Mouse (Mus musculus) natural killer cell, adult 2 months (primary cell): Measurements from ENCODE around the gene Vps13d.

ENCODE experiments used
- DNase-seq, 2 experiments: peaks; one replicate each; pipeline ENCODE4 v3.0.0; 2022; ENCODE audit warnings: low spot score in 2 of 2

The Vps13d gene

DNA sequence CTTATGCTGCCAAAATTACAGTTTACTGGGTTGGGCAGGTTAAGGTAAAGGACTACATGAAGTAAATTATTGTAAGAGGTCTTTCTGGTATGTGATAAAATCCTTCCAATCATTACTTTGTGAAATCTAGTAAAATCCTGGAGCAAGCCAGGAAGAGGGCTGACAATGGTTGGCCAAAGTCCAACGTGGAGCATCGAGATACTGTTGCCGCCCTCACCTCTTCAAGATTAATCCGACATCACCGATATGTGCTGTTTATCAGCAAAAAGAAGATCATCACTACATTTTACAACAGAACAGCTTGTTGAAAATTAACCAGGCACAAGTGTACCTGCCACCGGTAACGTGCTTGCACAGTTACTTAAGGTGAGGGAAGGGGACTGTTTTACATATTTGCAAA, 184.9 kb downstream of the Vps13d start:
- DNase-seq: no peak

DNA sequence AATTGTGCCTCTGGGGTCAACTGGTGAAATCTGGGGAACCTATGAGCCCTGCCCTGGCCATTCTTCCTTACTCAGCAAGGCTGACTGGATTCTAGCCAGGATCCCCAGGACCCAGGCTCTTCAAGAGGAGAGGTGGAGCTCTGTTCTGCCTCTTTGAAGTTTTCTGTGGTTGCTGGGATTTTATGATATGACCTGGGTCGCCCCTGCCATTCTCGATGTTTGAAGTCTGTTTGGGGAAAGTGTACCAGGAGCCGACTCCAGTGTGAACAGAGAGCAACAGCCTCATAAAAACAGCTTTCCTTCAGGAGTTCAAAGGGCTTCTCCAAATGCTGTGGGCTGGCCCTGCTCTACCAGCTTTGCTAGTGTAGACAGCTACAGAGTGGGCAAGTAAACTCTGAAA, 185.4 kb downstream of the Vps13d start:
- no peak for DNase-seq

DNA sequence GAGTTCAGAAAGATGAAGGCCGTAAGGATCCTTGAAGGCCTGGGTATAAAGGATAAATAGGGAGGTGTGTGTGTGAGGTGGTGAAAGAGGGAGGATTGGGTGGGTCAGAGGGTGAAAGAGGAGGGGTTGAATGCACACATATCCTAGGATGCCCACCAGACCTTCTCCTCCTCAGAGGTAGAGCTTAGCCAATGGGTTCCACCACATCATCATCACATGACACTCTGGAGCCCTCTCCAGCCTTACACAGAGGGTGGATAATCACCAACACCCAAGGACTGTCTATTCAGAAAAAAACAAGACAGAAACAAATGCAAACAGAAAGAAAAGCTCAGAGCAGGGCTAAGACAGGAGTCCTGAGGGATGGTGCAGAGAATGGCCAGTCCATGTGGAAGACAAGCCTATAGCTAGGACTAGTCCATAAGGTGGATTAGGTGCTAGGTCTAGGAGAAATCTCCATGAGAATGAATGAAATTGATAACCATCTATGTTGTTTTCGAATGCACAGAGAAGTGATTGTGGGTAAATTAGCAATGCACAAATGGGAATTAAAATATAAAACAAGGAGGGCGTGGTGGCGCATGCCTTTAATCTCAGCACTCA, 188.8 kb downstream of the Vps13d start:
- no peak for DNase-seq

DNA sequence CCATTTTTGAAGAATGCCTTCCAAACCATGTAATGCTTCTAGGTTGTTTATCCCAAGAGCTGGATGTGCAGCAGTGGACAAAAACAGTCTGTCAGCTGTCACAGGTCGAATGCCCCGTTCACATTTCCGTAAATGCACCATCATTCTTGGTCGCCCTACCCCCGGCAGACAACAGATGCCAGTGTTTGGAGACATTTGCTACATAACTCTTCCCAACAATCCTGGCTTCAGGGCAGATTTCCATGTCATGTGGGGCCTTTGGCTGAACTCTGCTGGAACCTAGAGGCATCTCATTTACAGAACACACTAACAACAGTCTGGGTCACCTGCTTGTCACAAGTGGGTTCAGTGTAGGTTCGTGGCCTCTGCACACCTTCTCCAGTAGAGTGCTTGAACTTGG, 190.6 kb downstream of the Vps13d start:
- DNase-seq: no peak

DNA sequence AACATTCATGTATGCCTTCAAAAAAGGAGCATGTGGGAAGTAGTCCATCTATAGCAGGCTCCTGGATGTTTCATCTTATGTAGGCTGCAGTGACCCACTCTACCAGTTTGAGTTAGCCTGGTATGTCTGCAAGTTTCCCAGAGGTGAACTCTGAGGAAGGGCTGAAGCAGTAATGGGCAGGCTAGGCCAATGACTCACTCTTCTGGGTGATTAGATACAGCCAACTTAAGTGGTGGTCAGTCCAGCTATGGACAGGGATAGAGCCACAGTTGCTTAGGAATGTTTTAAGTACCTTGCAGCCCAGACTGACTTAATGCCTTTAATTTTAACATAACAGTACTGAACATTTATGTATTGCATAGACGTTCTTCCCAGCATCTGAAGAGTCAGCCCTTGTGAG, 192.1 kb downstream of the Vps13d start:
- no peak for DNase-seq

DNA sequence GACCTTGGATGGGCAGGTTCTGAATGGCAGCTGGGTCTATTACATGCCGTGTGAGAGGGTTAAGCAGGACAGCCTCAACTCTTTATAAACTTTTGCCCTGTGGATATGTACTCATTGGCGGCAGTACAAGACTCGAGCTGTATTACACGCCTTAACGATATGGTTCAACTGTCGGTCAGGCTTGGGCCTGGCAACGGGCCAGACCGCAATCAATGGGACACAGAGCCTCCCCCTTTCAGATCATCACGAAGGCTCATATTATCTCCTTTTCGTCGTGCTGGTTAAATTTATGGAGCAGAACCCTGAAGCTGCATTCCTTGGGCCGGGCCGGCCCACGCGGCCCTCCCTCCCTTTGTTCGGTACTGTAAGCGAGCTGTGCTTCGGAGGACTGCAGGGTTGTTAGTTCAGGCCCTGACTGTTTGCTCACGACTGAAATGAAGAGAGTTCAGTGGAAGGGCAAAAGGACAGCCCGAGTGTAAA, 194.9 kb downstream of the Vps13d start:
- DNase-seq: no peak

DNA sequence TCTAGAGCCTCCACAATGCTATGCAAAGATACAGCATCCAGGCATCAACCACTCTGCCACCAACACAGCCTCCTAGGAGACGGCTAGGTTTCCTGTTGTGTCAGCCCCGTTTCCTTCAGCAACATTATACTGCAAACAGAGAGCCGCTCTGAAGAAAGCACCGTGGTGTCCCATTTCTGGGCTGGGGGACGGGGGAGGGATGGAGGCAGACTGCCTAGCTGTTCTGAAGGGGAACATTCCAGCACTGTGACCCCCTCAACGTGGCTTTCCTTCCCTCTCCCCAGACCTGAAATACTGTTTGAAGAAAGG, 195.3 kb downstream of the Vps13d start:
- no peak for DNase-seq

DNA sequence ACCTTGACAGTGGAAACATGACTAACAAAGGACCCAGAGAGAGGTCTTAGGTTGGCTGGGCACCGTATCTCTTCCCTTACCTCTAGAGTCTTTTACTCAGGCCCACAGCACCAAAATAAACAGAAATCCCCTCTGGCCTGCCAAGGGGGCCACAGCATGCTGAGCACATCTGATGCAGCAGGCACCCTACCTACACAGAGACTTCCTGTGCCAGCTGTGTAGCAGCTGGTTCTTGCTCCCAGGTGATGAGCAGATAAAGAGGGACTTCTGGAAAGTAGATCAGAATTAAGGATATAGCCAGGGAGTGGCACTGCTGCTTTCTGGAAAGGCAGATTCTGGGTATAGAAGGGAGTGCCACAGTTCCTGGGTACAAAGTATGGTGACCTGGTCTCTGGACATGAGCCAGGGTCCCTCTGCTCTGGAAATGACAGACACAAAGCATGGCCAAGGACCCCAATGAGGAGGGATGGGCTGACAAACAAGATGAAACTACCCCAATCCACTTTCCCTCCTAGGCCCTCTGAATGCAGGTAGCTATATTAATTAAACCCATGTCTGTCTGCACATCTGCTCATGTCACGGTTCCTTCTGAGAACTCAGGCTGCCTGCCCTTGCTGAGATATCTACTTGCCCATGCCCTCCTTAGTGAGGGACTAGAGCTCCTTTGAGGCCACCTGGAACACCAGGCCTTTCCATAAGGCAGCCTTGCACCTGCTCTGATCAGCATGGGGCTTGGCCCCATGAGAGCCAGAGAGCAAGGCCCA, 195.8 kb downstream of the Vps13d start:
- no peak for DNase-seq

DNA sequence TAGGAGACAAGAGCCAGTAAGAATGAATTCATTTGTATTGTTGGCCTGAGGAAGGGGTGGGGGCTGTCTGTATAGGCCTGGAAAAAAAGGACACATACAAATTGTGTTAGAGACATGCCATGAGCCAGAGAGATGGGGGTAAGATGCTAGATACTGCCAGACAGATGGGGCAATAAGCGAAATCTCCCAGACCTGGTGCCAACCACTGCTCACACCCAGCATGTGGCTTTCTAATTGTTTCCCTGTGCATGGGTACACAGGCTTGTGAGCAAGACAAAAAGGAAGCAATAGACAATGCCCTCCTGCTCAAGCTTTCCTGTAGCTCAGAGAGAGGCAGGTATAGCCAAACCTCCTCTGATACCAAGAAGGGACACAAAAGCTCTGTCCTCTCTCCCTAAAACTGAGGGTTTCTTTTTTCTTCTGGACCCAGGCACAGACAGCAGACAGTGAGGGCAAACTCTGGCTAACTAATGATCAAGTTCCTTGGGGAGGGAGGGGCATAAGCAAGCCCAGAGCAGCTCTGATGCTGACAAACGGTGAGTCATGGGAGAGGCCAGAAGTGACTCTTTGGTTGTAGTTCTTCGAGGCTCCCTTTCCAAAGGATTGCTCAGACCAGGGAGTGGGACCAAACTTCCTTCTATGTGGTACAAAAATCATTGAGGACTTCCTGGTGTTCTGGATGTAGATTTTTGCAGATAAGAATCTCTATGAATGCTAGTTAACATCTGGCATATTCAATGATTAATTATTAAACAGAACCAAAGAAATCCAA, 196.7 kb downstream of the Vps13d start:
- DNase-seq: peak in 1 of 2 experiments; percentile 39

DNA sequence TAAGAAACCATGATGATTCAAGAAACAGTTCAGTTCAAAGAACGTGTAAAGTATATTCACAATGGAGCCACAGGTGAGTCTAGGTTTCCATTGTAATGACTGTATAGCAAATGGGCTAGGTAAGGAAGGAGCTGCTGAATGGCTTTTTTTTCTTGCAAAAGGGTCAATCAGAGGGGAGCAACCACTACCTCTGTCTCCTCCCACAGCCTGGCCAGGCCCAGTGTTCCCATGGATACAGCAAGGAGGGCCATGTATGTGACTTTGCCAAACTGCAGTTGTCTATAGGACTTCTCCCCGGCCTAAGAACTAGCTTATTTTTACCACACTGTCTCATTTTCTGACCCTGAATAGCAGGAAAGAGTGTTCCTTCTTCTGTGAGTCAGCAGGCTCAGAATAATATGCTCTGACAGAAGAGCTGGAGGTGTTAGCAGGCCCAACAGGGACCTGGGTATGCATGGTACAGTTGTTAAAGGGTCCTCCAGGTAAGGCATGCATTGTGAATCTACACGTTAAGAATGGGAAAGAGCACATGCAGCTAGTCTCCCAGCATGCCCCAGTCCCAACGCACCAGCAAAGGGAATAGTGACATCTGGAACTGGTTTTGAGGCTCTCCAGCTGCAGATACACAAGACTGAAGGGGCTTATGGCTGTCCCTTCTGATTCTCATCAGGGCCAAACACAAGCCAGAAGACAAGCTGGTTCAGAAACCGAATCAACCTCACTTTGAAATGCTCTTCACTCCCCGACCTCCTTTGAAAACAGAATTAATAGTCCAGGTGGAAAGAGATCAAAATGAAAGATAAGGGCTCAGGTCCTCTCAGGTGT, 197.6 kb downstream of the Vps13d start:
- DNase-seq: no peak

DNA sequence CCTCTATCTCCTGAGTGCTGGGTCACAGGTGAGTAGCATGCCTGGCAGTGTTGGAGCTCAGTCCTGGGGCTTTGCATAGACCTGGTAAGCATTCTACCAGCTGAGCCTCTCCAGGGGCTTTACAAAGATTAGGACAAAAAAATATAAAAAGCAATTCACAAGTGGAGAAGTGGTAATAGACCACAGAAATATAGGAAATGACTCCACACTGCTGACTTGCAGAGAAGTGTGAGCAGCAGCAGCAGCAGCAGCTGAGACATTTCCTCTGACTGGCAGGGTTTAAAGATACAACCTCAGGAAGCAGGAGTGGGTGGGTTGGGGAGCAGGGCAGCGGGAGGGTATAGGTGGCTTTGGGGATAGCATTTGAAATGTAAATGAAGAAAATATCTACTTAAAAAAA, 199.0 kb downstream of the Vps13d start:
- DNase-seq: no peak

DNA sequence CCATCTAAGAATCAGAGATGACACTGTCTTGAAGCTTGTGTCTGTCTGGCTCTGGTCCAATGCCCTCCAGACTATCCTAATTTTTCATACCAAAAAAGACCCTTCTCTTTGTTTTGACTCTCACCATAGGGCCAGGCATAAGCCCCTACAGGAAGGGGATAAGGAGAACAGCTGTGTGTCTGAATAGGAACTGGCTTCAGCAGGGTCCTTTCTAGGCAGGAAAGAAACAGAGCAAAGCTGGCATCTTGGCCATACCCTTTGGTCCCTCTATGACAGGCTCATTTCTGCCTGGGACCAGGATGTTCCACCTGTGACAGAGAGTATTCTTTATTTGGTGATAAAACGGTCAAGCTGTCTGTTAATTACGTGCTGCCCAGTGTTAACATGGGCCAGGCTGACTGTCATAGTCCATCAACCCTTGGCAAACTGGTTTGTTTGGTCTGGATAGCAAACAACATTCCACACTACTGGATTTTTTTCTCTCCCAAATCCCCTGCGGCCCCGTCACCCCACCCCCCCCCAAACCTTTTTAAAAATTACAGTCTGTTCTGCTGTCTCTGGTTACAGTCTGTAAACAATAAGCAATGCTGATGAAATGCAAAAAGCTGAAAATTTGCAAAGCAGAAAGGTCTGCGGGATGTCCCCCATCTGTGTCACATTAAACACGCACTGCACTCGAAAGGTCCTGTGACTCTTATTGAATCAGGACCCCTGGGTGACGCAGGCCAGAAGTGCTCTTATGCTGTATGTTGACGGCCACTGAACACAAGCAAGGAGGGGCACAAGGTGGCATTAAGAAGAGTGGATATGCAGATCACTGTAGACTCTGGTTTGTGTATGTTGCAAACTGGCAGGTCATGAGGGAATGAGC, 201.5 kb downstream of the Vps13d start:
- no peak for DNase-seq

DNA sequence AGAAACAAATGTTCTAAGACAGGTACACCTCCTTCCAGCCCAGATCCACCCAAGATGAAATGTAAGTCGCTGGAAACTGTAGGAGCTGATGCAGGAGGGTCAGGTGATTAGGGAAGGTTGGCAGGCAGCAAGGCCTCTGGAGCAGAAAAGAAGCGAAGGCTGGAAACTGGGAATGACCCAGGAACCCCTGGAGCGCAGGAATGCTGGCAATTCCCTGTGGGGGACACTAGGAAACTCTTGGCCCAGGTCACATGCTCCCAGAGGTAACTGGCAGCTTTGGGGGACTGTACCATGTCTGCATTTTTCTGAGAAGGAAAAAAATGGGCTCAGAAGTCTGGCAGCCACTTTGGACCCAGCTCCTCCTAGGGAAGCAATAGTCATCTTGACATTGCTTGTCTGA, 202.4 kb downstream of the Vps13d start:
- no peak for DNase-seq

DNA sequence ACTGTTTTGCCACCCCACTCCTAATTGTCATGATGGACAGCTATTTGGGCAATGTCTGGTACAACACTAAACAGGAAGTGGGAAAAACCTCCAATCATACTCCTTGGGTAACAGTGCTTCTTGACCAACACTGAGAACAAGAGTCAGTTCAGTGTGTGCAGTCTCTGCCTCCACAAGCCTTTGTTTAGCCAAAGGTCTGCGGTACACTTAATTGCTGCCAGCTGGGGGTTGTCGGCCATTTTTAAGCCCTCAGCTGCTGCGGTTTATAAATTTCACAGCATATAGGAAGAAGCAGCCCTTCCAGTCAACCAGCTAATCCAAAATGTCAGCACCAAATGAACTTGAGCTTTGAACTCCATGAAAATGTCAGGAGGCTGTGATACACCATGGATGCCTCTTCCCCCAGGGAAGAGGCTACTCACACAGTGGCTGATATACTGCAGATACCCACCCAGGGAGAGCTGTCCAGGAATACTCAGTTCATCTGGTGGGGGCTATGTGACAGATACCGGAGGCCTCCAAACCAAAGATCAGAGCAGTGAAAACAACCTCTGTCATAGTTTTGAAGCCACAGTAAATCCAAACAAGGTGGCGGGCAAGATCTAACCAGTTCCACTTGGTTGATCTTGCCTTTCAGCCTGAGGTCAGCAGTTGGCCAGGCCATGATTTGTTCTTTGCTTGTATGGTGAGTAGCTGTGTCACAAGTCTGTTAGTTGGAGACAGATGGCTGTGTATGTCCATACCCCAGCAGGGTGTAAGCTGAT, 206.2 kb downstream of the Vps13d start:
- no peak for DNase-seq

DNA sequence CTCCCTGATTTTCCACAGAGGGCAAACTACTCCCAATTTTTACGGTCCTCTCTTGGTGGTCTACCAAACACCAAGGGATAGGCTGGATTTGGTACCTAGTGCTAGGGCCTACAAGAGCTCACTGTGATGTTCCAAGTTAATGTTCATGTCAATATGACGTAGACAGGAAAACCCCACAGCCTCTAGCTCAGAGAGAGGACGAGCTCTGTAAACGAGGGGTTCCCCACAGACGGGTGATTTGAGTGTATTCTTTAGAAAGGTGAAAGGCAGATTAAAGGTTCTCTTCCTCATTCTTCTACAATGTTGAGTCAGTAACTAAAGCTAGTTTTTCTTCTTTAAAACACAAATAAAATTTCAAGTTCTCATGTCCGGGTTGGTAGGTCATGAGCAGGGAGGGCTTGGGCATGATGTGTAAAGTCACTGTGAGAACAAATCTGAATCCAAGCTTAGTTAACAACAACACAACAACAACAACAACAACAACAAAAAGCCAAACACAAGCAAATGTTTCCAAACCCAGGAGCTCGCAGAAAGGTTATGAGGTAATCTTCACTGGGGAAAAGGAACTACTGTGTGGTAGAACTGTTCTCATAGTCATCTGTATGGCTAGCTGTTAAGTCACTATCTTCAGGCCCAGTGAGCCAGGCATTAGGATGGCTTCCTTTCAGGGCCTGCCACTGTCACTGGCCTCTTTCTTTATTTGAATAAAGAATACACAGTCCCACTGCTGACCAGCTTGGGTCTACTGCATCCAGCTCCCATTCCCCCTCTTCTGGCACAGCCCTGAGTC, 208.6 kb downstream of the Vps13d start:
- DNase-seq: no peak

DNA sequence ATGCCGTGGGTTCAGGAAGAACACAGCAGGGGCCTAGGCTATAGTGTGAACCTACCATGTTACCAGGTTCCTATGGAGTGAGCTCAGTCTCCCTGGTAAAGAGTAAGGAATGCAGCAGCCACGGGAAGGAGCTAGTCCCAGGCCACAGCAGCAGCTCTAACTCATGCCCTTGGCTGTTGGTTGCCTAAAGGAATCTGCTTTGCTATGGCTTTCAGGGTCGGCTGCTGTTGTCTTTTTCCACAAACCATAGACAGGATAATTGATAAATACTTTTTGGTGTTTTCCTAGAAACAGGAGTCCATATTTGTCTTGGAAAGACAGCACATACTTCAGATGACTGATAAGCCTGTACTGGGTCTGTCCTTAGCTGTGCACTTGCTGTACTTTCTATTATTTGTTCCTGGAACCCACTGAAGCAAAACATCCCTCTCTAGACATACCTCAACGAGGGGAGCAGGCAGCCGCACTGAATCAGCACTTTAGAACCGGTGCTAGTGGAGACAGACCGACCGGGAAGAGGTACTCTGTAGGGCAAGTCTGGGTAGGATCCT, 210.9 kb downstream of the Vps13d start:
- no peak for DNase-seq

DNA sequence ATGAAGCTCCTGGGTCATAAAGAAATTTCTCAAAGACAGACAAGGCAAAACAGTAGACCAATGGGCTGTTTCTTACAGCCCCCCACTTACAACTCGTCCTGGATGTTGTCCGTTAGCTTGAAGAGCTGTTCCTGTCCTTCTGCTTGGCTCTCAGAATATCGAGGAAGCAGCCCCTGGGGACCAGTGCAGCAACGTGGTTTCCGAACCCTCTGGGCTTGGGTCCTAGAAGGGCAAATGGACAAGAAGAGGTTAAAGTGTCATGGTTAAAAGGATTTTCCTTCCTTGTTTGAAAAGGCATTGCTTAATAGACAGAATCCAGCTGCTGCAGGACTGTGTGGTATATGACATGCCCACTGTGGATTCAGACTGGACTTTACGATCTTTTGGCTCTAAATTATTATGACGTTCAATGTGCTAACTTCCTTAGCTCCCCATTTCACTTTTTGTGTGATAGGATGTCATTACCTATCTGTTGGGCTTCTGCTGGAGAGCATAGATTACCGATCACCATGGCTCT, 211.5 kb downstream of the Vps13d start:
- DNase-seq: no peak

DNA sequence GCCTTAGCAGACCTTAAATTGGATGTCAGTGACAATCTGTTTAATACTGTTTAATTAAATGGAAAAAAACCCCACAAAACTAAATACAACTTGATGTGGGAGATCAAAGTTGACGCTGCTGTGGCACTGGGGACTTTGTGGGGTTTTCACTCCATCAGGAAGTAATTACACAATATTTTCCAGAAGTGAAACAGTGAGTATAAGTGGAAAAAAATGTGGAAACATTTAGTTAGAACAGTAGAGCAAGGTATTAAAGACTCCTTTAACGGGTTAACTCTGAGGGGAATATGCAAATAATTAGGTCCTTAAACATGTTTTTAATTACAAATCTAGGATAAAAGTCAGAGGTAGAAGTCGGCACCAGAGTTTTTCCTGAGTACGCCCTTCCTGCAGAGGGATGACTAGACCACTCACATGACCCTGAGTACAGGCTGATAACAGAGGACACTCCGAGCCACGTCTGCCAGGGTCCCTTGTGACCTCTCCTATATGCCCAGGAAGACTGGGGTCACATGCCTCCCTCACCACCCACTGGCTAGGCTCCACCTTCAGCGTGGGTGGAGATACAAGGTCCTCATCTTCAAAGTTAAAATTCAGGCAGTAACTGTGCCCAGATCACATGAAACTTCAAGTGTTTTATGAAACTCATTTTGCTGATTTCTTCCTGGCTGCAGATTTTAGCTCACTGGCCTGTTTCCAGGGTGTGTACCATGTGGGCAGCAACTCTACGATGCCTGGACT, 213.8 kb downstream of the Vps13d start:
- DNase-seq: peak; percentile 25 to 44
